Mouse (Mus musculus): ENCODE measurements at regions not wholly inside any gene's neighbourhood (a gene's known extent, or its start where the extent isn't known, plus 50 kb on each side); places are given as distances from the start of the nearest gene placed in this dataset.
A peak's percentile ranks its signal among the peaks of the same experiment; 100 is the strongest.

DNA sequence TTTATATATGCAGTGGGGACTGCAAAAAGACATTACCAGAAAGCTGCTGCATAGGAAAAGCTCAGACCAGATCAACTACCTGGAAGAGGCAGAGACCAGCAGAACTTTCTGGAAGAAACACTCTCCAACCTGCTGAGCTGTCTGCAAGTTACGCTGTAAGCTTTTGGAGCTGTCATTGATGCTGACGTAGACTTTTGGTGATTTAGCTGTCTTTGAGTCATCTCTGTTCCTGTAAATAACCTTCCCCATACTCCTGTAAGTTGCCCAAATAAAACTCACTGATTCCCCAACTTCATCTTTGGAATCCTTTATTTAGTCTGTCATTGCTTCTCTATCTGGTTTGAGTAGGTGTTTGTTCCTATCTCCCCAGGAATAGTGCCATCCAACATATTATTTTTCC, 218.5 kb upstream of the Gbe1 start:
- no peak for DNase-seq (ENCODE audit: low spot score)

DNA sequence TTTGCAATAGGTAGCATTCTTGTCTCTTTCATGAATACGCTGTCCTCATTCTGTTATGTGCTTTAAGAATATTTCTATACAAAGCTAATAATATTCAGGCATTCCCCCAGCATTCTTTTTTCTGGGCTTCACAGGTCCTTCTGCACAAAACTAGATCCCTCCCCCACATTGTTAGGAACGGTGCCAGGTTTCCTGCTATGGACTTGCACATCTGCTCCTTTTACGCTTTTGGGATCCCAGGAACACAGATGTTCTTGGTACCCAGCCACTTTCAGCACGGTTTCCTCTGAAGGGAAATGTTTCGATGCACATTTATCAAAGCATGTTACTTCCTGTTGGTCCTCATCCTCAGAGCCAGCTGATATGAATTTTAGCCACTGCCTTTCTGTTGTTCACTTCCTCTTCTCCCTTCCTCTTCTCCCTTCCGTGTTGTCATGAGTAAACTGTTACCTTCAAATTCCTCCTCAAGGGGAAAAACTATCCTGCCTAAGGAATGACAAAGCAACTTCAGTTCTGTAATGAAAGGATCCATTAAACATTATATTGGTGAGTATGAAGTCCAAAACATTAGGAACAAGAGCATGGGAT, 209.9 kb upstream of the Gbe1 start:
- DNase-seq (ENCODE audit: low spot score) = no peak

DNA sequence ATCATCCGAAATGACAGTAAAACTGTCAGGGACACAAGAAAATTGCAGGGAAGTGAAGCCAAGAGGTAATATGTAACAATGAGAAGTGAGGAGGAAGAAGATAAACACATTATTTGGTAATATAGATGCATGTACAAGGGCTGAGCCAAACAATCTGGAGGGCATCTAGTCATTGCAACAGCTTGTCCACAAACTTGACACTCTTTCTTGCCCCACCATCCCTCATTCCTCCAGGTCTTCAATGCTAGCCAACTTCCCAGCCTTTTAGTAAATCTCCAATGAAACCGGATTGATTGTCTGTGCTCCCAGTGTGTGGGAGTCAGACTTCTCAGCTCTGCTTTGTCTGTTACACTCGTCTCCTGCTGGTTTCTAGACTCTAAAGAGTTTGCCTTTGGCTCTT, 172.3 kb upstream of the Gbe1 start:
- no peak for DNase-seq (ENCODE audit: low spot score)

DNA sequence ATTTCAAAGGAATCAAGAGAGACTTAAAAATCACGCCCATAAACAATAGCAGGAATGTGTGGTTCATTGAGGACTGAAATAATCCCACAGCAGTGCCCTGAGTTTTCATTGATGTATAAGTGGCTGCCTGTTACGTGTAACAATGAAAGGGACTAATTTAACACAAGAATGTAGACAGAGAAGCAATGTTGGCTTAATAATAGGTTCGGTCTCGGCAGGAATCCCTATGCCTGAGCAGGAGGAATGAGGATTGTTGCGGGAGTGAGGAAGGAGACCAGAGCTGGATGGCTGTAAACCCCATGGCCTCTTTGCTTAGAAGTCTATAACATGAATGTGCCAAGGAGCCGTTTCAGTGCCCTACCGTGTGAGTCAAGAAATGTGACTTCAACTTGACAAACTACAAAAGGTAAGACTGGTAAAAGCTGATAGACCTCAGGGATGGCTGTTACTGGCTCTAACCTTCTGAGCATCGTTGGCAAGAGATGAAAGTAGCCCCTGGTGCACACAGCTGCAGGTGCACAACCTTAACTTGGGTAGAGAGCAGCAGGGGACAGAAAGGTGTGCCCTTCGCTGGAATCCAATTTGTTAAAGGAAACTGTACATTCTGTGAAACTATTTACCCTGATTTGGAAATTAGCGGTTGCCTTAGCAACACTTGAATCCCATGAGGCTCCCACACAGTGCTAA, 165.9 kb upstream of the Gbe1 start:
- DNase-seq (ENCODE audit: low spot score) = no peak

DNA sequence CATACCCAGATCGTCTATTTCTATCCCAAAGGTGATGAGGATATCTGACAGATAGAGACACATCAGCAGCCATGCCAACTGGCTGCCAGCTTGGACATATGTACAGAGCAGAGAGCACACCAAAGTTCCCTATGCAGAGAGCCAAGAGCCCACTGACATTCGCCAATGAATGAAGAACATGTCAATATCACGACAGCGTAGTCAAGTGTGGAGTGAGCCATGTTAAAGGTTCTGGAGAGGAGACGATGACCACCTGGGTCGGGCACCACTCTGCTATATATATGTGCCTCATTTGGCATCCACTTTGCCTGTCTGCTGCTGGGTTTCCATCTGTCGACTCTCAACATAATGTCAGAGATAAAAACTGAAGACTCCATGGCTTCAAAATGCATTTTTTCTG, 159.2 kb upstream of the Gbe1 start:
- no peak for DNase-seq (ENCODE audit: low spot score)

DNA sequence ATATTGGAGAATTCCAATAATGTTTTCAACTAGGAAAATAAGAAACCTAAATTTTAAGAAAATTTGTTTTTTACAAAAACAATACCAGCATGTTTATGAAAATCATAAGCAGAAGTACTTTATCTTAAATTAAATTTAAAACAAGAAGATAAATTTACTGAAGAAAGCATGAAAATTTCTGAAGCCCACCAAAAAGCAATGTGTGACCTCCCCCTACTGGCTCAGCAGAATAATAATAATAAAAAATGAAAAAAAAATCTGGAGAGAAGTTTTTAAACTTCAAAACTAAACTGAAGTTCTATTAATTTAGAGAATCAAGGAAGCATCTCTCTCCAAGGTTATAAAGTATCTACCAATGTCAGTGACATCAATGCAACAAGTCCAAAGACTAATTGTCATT, 153.2 kb upstream of the Gbe1 start:
- DNase-seq (ENCODE audit: low spot score) = no peak

DNA sequence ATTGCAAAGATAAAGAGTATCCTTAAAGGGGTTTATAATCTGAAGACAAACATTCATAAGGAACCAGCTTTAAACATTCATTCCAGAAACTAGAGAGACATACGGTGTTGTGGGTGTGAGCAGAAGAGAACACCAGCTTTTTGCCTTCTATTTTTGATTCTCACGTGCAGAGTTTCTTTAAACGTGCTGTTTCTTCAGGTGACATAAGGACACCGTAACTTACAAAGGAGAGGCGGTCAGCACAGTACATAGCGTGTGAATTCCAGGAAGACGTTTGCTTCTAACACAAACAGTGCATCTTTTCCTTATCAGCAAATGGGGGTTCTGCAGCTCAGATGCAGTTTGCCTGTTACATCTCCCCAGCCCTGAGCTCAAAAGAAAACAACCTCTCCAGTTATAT, 138.6 kb upstream of the Gbe1 start:
- DNase-seq (ENCODE audit: low spot score) = peak; percentile 21

DNA sequence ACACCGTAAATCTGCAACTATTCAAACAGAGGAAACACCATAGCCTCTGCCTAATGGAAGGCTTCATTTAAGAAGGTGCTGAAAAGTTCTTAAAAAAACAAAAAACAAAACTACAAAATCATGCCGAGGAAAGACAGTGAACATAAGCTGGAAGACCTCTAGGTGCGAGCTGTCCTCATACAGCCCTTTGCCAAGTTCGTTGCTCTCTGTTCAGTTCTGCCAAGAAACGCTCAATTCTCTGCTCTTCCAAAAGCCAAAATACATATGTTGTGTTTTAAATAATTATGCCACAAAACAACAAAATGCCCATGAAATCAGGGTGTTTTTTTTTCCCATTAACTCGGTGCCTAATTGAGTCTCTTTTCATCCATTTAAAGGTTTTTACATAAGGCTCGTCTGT, 134.8 kb upstream of the Gbe1 start:
- no peak for DNase-seq (ENCODE audit: low spot score)

DNA sequence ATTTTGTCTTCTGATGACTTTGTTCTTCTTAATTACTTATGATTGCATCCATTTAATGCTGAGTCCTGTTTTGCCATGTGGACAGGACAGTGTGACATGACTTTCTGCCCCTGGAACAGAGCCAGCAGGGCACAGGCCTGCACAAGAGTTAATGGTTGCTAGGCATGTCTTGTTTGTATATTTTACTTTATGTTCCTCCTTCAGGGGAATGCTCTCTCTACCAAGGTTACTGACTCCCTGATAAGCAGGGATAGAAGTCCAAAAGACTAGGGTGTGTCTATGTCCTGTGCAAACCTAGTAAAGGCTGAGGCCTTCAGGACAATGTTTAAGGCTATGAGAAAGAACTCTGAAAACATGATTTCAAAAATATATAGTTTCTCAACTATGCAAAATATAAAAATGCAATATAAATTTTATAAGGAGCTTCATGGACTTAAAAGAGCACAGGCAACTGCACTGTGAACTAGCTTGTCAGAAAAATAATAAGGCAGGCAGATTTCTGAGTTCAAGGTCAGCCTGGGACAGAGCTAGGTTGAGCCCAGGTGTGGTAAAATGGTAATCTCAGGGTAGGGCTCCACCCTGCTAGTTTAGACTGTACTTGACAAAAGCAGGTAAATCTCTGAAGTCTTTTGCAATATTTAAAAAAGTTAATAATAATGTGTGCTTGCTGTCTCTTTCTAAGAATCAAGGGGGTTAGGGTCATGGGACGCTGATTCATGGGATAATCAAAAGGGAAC, 99.7 kb upstream of the Gbe1 start:
- DNase-seq (ENCODE audit: low spot score) = no peak

DNA sequence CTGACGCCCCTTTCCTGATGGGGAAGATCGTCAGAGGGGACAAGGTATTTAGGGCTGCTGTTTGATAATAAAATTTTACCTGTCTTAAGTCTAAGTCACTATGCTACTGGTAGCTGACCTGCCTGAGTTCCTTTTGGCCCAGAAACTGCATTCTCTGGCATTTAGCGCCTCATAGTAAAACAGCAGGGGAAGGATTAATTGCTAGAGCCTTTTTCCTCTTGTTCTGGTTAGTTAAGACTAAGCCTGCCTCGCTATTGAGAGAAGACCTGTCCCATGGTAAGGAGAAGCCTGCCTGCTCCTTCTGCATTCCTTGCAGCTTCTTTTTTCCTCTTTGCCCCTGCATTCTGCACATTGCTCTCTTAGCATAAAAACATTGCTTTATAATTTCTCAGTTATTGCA, 98.9 kb upstream of the Gbe1 start:
- no peak for DNase-seq (ENCODE audit: low spot score)

DNA sequence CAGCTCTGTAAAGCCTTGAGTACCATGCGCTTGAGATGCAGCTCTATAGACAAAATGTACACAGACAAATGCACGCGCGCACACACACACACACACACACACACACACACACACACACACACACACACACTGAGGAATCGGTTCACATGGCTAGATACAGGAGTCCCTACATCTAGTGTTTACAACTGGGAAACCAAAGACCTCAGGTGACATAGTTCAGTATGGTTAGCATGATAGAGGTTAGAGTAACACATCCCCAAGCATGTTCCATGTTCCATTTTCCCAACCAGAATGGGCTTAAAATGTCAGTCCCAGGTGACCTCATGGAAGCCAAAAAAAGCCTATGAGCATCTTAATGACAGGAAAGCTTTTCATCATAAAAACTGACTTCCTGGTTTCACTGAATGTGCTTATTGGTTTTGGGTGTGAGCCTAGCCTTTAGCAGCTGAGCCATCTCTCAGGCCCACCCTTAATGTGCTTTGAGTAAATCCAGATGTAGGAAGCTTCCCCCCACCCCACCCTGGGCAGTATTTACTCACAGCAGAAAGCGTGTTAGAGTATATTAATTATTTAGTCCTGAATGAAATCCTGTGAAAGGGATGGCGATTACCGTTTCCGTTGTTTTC, 86.0 kb upstream of the Gbe1 start:
- no peak for DNase-seq (ENCODE audit: low spot score)

DNA sequence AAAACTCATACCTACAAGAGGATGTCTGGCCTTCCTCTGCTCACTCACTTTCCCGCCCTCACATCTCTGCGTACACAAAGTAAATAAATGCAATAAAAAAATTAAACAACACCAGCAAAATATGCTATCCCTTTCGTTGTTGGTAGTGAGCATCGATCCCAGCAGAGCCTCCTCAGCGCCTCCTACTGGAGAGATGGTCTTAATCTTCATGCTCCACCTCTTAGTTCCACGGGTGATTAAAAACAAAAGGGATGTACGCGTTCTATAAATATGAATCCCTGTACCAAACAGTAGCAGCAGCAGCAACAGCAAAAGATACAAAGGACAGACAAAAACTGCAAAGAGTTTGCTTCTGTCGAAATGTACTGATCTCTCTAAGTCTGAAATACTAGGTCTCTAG, 81.0 kb upstream of the Gbe1 start:
- DNase-seq (ENCODE audit: low spot score) = no peak

DNA sequence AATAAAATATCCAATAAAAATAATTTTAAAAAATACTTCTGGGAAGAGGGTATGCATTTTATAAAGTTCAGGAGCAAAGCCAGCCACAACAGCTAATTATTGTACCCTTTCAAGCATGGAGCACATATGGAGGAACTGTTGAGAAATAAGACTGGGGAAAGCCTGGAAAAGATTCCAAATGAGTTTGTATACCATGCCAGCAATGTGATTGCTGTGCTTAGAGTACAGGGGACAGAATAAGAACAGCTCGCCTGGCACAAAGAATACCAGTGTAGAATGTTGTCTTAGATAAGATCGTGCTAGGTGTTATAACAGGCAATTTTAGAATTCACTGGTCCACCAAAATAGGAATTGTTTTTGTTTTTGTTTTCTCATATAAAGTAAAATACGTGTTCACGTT, 78.6 kb upstream of the Gbe1 start:
- DNase-seq (ENCODE audit: low spot score) = no peak

DNA sequence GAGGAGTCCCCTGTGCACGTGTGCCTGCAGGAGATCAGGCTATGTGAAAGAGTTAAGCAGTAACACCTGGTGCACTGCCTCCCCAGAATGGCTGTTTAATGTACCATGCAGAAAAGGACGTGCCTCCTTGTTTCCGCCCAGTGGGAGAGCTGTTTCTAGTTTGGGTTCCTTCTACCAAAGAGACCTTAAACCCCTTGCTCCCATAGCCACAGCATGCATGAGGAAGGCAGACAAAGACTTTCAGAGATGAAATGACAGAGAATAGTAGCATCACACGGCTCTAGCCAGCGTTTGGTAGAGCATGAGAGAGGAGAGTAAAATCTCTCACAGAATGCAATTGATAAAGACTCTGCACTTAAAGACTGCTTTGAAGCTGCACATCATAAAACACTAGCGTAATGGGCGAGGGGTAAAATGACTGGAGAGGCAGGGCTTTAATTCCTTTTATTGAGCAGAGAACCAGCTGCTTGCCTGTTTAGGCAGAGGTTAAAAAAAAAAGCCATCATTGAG, 74.3 kb upstream of the Gbe1 start:
- no peak for DNase-seq (ENCODE audit: low spot score)

DNA sequence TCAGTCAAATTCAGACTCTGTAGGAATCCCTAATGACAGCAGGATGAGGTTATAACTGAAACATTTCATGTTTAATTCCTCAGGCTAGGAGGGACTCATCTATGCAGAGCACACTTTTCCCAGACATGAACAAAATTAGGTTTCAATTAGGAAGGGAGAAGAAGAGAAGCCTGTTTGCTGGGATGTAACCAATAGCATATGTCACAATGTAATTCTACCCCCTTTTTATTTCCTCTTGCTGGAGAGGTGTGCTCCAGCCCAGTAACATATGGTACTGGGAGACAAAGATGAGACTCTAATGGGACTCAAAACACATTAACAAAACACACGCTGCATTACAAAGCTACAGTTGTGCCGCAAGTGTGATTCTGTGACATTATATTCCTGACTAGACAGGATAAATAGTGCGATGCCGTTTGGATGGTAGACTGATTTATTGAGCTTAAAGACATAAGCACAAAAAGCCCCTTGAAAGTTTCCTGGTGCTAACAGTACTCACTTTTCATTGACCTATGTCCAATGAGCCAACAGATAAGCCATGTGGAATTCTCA, 69.5 kb upstream of the Gbe1 start:
- DNase-seq (ENCODE audit: low spot score) = no peak

DNA sequence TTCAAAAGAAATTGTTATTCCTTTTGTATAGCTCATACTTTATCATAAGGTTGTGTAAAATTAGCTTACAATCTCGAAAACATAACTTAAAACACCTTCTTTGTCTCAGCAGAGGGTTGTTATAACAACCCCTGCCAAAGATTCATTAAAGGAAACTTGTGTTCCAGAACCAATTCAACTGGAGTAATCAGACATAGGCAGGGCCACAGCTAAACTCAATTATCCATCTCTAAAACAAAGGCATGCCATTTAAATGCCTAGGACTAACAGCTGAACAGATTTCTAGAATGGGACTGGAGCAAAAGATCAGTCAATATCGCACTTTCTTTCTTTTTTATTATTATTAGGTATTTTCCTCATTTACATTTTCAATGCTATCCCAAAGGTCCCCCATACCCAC, 68.8 kb upstream of the Gbe1 start:
- no peak for DNase-seq (ENCODE audit: low spot score)

DNA sequence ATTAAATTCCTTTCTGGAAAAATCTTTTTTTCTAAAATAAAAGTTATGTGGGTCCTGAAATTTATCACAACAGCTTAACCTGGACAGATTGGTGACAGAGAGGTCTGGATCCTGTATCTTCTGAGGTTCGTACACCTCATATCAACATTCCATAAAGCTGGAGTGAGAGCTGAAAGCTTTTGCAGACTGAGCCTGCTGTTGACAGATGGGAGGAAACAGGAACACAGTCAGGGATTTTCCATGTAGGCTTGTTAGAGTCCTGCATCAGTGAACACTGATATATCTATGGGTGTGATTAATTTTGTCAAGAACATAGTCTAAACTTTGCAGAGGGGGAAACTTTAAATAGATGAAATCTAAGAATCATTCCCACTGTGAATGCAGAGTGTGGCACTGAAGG, 54.4 kb upstream of the Gbe1 start:
- no peak for DNase-seq (ENCODE audit: low spot score)

DNA sequence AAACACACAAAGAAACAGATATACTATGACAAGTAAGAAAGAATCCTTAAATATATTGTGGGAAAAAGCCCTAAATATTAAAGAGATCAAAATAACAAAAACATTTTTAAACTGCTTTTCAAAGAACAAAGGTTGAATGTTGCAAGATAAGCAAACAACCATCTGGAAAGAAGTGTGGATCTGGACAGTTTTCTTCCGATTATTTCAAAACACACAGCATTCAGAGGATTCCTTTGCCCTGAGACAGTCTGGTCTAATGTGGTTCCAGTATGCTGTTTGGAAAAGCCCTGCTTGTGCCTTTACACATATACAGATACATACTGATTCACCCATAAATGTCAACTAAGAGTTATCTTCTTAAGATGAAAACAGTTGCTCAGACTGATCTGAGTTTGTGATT, 53.6 kb upstream of the Gbe1 start:
- DNase-seq (ENCODE audit: low spot score) = no peak

Measured in layer of hippocampus, adult 9-10 months (tissue).